Mouse (Mus musculus) 3T3-L1 (cell line): ENCODE measurements at regions not wholly inside any gene's neighbourhood (a gene's known extent, or its start where the extent isn't known, plus 50 kb on each side); places are given as distances from the start of the nearest gene placed in this dataset.

ENCODE experiments used
- DNase-seq: peaks from one replicate; pipeline ENCODE4 v3.0.0-alpha.2; 2015; ENCODE audit warnings: low read depth, low spot score

GRCm38 (mm10) chr12:96201855-96202254 is 509.8 kb downstream of the Flrt2 start:
- no peak for DNase-seq

GRCm38 (mm10) chr12:96226446-96226845 is 534.4 kb downstream of the Flrt2 start:
- DNase-seq: no peak

GRCm38 (mm10) chr12:96228714-96229113 is 536.7 kb downstream of the Flrt2 start:
- DNase-seq: no peak

GRCm38 (mm10) chr12:96235510-96235909 is 543.5 kb downstream of the Flrt2 start:
- no peak for DNase-seq

- DNase-seq: peak; percentile 4
These were observed 544.0 kb downstream of the Flrt2 start for GRCm38 (mm10) chr12:96235996-96236525.

GRCm38 (mm10) chr12:96239642-96240041 is 547.6 kb downstream of the Flrt2 start:
- DNase-seq: no peak

- no peak for DNase-seq
These were observed 570.0 kb downstream of the Flrt2 start for GRCm38 (mm10) chr12:96261978-96262377.

- no peak for DNase-seq
These were observed 583.9 kb downstream of the Flrt2 start for GRCm38 (mm10) chr12:96275894-96276293.

GRCm38 (mm10) chr12:96311137-96311536 is 619.1 kb downstream of the Flrt2 start:
- DNase-seq: peak; percentile 70

- DNase-seq: no peak
These were observed 631.2 kb downstream of the Flrt2 start for GRCm38 (mm10) chr12:96323061-96323786.

GRCm38 (mm10) chr12:96351143-96351542 is 659.1 kb downstream of the Flrt2 start:
- DNase-seq: no peak

- DNase-seq: no peak
These were observed 686.9 kb downstream of the Flrt2 start for GRCm38 (mm10) chr12:96378924-96379323.

GRCm38 (mm10) chr12:96419104-96419503 is 727.1 kb downstream of the Flrt2 start:
- DNase-seq: no peak

GRCm38 (mm10) chr12:96419567-96419966 is 727.5 kb downstream of the Flrt2 start:
- DNase-seq: no peak

GRCm38 (mm10) chr12:96427589-96427988 is 735.6 kb downstream of the Flrt2 start:
- DNase-seq: no peak

GRCm38 (mm10) chr12:96442546-96442945 is 750.5 kb downstream of the Flrt2 start:
- no peak for DNase-seq

- no peak for DNase-seq
These were observed 761.3 kb downstream of the Flrt2 start for GRCm38 (mm10) chr12:96453374-96453773.

- DNase-seq: no peak
These were observed 784.3 kb downstream of the Flrt2 start for GRCm38 (mm10) chr12:96476344-96476743.

GRCm38 (mm10) chr12:96488448-96488960 is 796.5 kb downstream of the Flrt2 start:
- no peak for DNase-seq

- no peak for DNase-seq
These were observed 817.6 kb downstream of the Flrt2 start for GRCm38 (mm10) chr12:96509658-96510057.

- no peak for DNase-seq
These were observed 866.8 kb downstream of the Flrt2 start for GRCm38 (mm10) chr12:96558824-96559223.

- DNase-seq: no peak
These were observed 902.8 kb downstream of the Flrt2 start for GRCm38 (mm10) chr12:96594845-96595244.

- DNase-seq: peak; percentile 3
These were observed 923.1 kb downstream of the Flrt2 start for GRCm38 (mm10) chr12:96615134-96615533.
